Mouse (Mus musculus) C2C12 (cell line): ENCODE data around the gene Olfr996.

ENCODE experiments used
- CTCF ChIP-seq: IDR thresholded peaks from one replicate; pipeline ENCODE4 v1.5.1; 2011; ENCODE audit not compliant: control insufficient read depth, insufficient read depth, insufficient read length
- MAX ChIP-seq: IDR thresholded peaks from one replicate; pipeline ENCODE4 v1.6.1; 2011; ENCODE audit warnings: mild to moderate bottlenecking, control low read depth
- MYOD1 ChIP-seq: IDR thresholded peaks from one replicate; pipeline ENCODE4 v1.6.1; 2011; ENCODE audit warnings: low read depth; ENCODE audit not compliant: control insufficient read depth, insufficient read length
- MYOG ChIP-seq: IDR thresholded peaks from one replicate; pipeline ENCODE4 v1.6.1; 2011; ENCODE audit not compliant: control insufficient read depth, insufficient read length; ENCODE audit errors: extremely low read depth
- USF1 ChIP-seq: IDR thresholded peaks from one replicate; pipeline ENCODE4 v1.6.1; 2011; ENCODE audit warnings: low read depth, mild to moderate bottlenecking, control low read depth, moderate library complexity

- TF ChIP-seq CTCF = no peak
- no peak for TF ChIP-seq MYOD1
- TF ChIP-seq MYOG = no peak
- no peak for TF ChIP-seq USF1
- no peak for TF ChIP-seq MAX
Measured at GRCm38 (mm10) chr2:85532082-85532778, 46.8 kb upstream of the Olfr996 start.
